Mouse (Mus musculus) hindbrain, embryonic 16.5 days (tissue): ENCODE results near the gene Eaf1. TPM values are rescaled to one million over a fixed set of nuclear protein-coding genes. Genes with fewer than 3 reads are reported as not detected.
A peak's percentile ranks its signal among the peaks of the same experiment; 100 is the strongest.

ENCODE experiments used
- ATAC-seq: fragments of 200-750 bp; cut with Nextera tagmentation; 2 replicates; pipeline ENCODE4 v1.8.0; 2017; ENCODE audit warnings: moderate TSS enrichment, moderate library complexity
- H3K27ac ChIP-seq: fragments of 300-500 bp; sonication (generic); 2 replicates; pipeline ENCODE4 v1.5.1; 2014; ENCODE audit warnings: low read depth, mild to moderate bottlenecking, control low read depth, low read length, moderate library complexity
- H3K27me3 ChIP-seq: fragments of 300-500 bp; sonication (generic); replicated peaks from 2 replicates; pipeline ENCODE4 v1.6.1; 2014; ENCODE audit warnings: low read length; ENCODE audit not compliant: control insufficient read depth, insufficient read depth
- H3K36me3 ChIP-seq: fragments of 300-500 bp; sonication (generic); 2 replicates; pipeline ENCODE4 v1.6.1; 2014; ENCODE audit warnings: mild to moderate bottlenecking, low read length, moderate library complexity, mixed read lengths; ENCODE audit not compliant: control insufficient read depth, insufficient read depth
- H3K4me1 ChIP-seq: fragments of 300-500 bp; sonication (generic); 2 replicates; pipeline ENCODE4 v1.6.1; 2014; ENCODE audit warnings: low read depth, low read length; ENCODE audit not compliant: control insufficient read depth, insufficient read depth
- H3K4me2 ChIP-seq: fragments of 300-500 bp; sonication (generic); 2 replicates; pipeline ENCODE4 v1.6.1; 2014; ENCODE audit warnings: mild to moderate bottlenecking, low read length, control low read depth, moderate library complexity
- H3K4me3 ChIP-seq: fragments of 300-500 bp; sonication (generic); 2 replicates; pipeline ENCODE4 v1.5.1; 2014; ENCODE audit warnings: mild to moderate bottlenecking, low read length, control low read depth, moderate library complexity
- H3K9ac ChIP-seq: fragments of 300-500 bp; sonication (generic); 2 replicates; pipeline ENCODE4 v1.6.1; 2014; ENCODE audit warnings: low read depth, mild to moderate bottlenecking, control low read depth, low read length, moderate library complexity
- H3K9me3 ChIP-seq: fragments of 300-500 bp; sonication (generic); 2 replicates; pipeline ENCODE4 v1.6.1; 2014; ENCODE audit warnings: mild to moderate bottlenecking, low read length, moderate library complexity; ENCODE audit not compliant: control insufficient read depth
- WGBS: fragments of 180-500 bp; shearing (Covaris S2); extraction: QIAGEN DNeasy Blood & Tissue Kit; methylation state at CpG from one replicate; pipeline ENCODE4 v1.1.7; 2014; 5-methylcytosine and 5-hydroxymethylcytosine counted together
- polyA plus RNA-seq: library from polyadenylated mRNA; unstranded; fragments of >200 nt; fragmentation: Nextera tagmentation; extraction: Ambion mirVana; gene quantifications from 2 replicates; pipeline ENCODE4 v1.2.1, GENCODE M21; 2015

The Eaf1 gene
- polyA plus RNA-seq, 1 experiment from 2014 or later = 7.4 TPM

DNA sequence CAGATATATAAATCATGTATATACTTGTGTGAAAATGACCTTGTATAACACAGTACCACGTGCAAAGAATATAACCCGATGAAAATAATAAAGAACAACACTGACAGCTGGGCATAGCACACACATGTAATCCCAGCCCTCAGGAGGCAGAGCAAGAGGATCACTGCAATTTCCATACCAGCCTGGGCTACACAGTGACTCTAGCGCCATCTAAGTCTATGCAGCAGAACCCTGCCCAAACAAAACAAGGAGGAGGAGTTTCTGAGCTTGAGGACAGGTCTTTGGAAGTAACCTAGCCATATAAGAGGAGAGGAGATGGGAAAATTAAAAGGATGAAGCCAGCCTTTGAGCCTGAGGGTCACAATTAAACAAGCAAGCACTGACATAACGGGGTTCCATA, 24.5 kb upstream of the Eaf1 start:
- H3K4me1 ChIP-seq = no peaks in the 10 kb centered on the region
- 70% methylated on average over 4 of the region's 4 CpGs for WGBS
- H3K36me3 ChIP-seq = no peaks in the 10 kb centered on the region
- H3K4me2 ChIP-seq = no peak overlapping the region
- no peaks in the 10 kb centered on the region for H3K27me3 ChIP-seq
- no peaks in the 10 kb centered on the region for H3K9me3 ChIP-seq
- H3K27ac ChIP-seq = no peak overlapping the region
- no peak for ATAC-seq
- H3K4me3 ChIP-seq = no peak overlapping the region
- no peak overlapping the region for H3K9ac ChIP-seq

DNA sequence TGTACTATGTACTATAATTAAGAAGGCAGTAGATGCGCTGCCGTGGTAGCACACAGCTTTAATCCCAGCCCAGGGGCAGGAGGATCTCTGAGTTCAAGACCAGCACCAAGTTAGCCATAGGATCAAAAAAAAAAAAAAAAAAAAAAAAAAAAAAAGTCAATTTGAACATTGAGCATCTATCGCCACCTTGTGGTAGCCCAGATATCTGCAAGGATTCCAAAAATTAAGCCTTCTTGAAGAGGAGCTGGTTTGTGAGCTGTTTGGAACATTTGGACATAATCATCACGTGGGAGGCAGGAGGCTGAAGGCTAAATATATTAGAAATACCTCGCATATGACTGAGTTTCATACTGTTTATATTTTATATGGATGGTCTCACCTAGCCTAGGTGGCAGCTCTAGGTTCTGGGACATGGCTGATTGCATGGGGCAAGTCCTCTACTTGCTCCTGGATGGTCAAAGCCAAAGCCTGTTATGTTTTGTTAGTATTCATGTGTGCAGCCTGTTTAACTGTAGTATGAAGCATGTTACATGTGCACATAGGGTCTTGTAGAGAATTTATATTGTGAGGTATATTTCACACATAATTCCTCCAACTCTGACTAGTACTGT, 21.6 kb upstream of the Eaf1 start:
- no peak overlapping the region for H3K4me2 ChIP-seq
- no peak overlapping the region for H3K4me3 ChIP-seq
- 12% methylated on average over 5 of the region's 5 CpGs for WGBS
- no peak overlapping the region for H3K9ac ChIP-seq
- H3K27me3 ChIP-seq = no peaks in the 10 kb centered on the region
- no peaks in the 10 kb centered on the region for H3K4me1 ChIP-seq
- ATAC-seq = no peak
- no peaks in the 10 kb centered on the region for H3K9me3 ChIP-seq
- no peak overlapping the region for H3K27ac ChIP-seq
- H3K36me3 ChIP-seq = no peaks in the 10 kb centered on the region

DNA sequence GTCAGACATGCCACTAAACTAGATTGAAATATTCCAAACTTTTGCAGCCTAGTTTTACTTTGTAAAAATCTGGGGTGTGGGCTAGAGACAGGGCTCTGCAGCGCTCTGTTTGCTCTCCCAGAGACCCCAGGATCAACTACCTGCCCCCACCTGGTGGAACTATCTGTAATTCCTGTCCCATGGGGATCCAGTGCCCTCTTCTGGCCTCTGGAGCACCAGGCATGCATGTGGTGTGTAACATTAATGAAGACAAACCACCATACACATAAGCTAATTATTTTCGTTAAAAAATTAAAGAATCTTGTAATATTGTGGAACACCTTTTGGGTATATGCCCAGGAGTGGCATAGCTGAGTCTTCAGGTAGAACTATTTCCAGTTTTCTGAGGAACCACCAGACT, 20.9 kb upstream of the Eaf1 start:
- no peaks in the 10 kb centered on the region for H3K27me3 ChIP-seq
- no peak overlapping the region for H3K9ac ChIP-seq
- no peak overlapping the region for H3K4me3 ChIP-seq
- H3K9me3 ChIP-seq = no peaks in the 10 kb centered on the region
- no peaks in the 10 kb centered on the region for H3K4me1 ChIP-seq
- WGBS = 88% methylated on average over 2 of the region's 2 CpGs
- no peaks in the 10 kb centered on the region for H3K36me3 ChIP-seq
- no peak overlapping the region for H3K27ac ChIP-seq
- H3K4me2 ChIP-seq = no peak overlapping the region
- ATAC-seq = no peak

DNA sequence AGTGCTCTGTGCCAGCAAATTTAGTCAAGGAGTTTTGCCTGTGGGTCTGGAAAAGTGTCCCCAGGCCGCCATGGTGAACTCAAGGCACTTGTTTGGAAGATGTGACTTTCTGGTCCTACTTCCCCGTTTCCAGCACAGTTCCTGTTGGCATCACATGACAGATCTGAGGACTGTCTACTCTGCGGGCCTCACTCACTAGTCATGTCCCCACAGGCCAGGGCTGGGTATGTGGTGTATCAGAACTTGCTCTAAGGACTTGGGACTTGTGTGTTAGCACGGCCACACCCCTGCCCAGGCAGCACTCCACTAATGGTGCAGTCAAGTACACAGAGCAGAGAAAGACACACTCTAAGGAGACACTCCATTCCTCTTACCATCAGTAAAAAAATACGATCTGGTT, 11.8 kb upstream of the Eaf1 start:
- H3K27ac ChIP-seq = no peak overlapping the region
- no peaks in the 10 kb centered on the region for H3K4me1 ChIP-seq
- H3K4me3 ChIP-seq = no peak overlapping the region
- no peaks in the 10 kb centered on the region for H3K9me3 ChIP-seq
- WGBS = 96% methylated on average over 5 of the region's 5 CpGs
- no peaks in the 10 kb centered on the region for H3K27me3 ChIP-seq
- H3K4me2 ChIP-seq = no peak overlapping the region
- no peak overlapping the region for H3K9ac ChIP-seq
- H3K36me3 ChIP-seq = peaks cover 51% of the 10 kb centered on the region
- no peak for ATAC-seq

DNA sequence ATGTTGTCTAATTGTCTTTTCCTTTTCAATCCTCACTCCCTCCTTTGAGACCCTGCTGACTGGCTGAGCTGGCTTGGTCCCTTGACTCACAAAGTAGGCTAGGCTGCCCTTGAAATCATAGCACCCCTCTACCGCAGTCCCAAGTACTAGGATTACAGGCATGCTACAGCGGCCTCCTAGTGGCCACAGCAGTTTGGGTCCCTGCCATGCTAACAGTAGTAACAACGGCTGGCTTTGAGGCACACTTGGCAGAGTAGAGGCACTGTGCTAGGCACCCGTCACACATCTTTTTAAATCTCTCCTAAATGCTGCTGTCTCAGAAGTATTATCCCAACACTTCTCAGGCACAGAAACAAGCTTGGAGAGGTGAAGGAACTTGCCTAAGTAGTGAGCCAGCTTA, 7.7 kb upstream of the Eaf1 start:
- Histone ChIP-seq H3K4me2 (no peak overlapping the region), H3K9me3 (no peaks in the 10 kb centered on the region), H3K9ac (no peak overlapping the region), H3K4me1 (no peaks in the 10 kb centered on the region), H3K27me3 (no peaks in the 10 kb centered on the region), H3K36me3 (peaks cover 46% of the 10 kb centered on the region), H3K4me3 (no peak overlapping the region), H3K27ac (no peak overlapping the region)
- ATAC-seq = no peak
- 83% methylated on average over 4 of the region's 4 CpGs for WGBS

DNA sequence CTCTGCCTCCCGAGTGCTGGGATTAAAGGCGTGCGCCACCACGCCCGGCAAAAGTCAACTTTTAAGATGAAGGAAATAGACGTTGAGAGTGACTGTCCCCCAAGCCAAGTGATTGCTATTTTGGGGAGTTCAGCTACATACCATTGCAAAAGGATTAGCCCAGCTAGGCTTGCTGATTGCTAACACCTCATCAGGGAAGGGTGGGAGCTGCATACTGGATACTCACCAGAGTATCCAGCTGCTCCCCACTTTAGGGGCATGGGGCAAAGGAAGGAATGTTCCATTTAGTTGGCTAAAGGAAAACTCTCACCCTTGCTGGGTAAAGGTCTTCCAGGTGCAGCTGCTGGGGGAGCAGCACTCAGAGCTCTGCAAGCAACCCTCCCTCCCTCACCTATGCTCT, 6.1 kb upstream of the Eaf1 start:
- H3K9ac ChIP-seq = no peak overlapping the region
- H3K36me3 ChIP-seq = peaks cover 31% of the 10 kb centered on the region
- H3K4me3 ChIP-seq = no peak overlapping the region
- no peak for ATAC-seq
- no peaks in the 10 kb centered on the region for H3K27me3 ChIP-seq
- 97% methylated on average over 6 of the region's 6 CpGs for WGBS
- no peaks in the 10 kb centered on the region for H3K9me3 ChIP-seq
- no peak overlapping the region for H3K4me2 ChIP-seq
- H3K4me1 ChIP-seq = no peaks in the 10 kb centered on the region
- H3K27ac ChIP-seq = no peak overlapping the region

DNA sequence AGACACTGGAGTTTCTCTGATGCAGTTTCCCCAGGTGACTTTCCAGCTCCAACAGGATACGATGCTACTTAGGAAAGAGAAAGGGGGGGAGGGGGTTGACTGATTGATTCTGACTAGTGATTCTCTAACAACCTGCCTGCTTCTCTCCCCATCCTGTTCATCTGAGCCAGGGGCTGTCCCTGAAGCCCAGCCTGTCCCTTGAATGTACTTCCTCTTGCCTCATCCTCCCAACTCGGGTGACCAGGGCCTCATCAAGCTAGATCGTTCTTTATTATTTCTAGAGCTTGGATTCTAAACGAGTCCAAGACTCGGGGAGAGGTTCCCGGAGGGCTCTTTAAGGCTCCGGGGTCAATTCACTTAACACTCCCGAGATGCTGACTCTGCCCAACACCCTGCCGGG, 298 bp upstream of the Eaf1 start:
- ATAC-seq = no peak
- 45% methylated on average over 9 of the region's 9 CpGs for WGBS

DNA sequence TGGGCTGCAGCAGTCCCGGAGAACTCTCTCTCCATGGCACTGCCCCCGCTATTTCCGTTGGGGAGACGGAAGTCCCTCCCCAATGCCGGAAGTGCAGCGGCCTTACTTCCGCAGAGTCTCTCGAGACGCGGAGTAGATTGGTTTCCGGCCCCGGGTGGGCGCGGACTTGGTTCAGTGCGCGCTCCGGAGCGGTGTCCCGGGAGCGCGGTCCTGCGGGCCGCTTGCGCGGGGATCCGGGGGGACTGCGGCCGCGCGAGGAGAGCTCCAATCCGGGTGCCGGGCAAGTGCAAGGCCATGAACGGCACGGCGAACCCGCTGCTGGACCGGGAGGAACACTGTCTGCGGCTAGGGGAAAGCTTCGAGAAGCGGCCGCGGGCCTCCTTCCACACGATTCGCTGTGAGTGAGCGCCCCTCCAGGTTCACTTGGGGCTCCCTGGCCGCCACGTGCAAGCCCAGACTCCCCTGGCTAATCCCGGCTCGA, 816 bp downstream of the Eaf1 start, which contains the start of gene Mettl6:
TSS of gene Mettl6 (minus strand) at position 66 of the 481 bp plus-strand sequence.
- under 1% methylated on average over 46 of the region's 49 CpGs for WGBS

More for the DNA sequence above, 298 bp upstream of the Eaf1 start:
- H3K4me1 ChIP-seq = peaks cover 29% of the 10 kb centered on the region
- peak overlapping the region; percentile 89 for H3K9ac ChIP-seq
- H3K9me3 ChIP-seq = no peaks in the 10 kb centered on the region
- H3K27me3 ChIP-seq = no peaks in the 10 kb centered on the region
- peak overlapping the region; percentile 85 for H3K4me2 ChIP-seq
- H3K36me3 ChIP-seq = no peaks in the 10 kb centered on the region
- H3K27ac ChIP-seq = no peak overlapping the region
- H3K4me3 ChIP-seq = peak overlapping the region; percentile 80

DNA sequence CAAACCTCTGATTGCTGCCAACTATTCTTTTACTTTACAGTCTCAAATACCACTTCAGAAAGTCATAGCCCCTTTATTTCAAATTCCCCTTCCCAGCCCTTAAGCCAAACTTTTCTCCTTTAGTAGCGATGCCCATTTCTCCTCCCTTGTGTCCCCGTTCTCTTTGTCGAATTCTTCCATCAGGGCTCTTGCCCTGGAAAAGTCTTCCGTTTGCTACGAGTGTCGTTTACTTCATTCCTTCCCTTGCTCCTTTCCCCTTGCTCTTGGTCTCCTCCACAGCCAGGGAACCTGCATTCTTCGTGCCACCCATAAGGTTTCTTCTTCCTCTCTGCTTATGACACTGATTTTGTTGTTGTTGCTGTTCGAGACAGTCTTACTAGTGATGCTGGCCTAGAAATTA, 1.3 kb downstream of the Eaf1 start:
- 7% methylated on average over 8 of the region's 8 CpGs for WGBS

More for the DNA sequence above, 816 bp downstream of the Eaf1 start, which contains the start of gene Mettl6:
- H3K4me1 ChIP-seq = peaks cover 29% of the 10 kb centered on the region
- H3K4me3 ChIP-seq = peak within 1 kb of the TSS; percentile 80
- H3K9ac ChIP-seq = peak within 1 kb of the TSS; percentile 89
- peak within 1 kb of the TSS; percentile 84 for H3K27ac ChIP-seq
- H3K4me2 ChIP-seq = peak within 1 kb of the TSS; percentile 85
- no peaks in the 10 kb centered on the region for H3K27me3 ChIP-seq
- no peaks in the 10 kb centered on the region for H3K36me3 ChIP-seq
- H3K9me3 ChIP-seq = no peaks in the 10 kb centered on the region
- peak; percentile 97 for ATAC-seq

More for the DNA sequence above, 1.3 kb downstream of the Eaf1 start:
- Histone ChIP-seq H3K27me3 (no peaks in the 10 kb centered on the region), H3K4me3 (peak overlapping the region; percentile 80), H3K27ac (peak overlapping the region; percentile 84), H3K4me1 (peaks cover 29% of the 10 kb centered on the region), H3K36me3 (peaks cover under 1% of the 10 kb centered on the region), H3K9me3 (no peaks in the 10 kb centered on the region), H3K9ac (peak overlapping the region; percentile 89), H3K4me2 (peak overlapping the region; percentile 71)
- no peak for ATAC-seq
